Mouse (Mus musculus) layer of hippocampus, postnatal 10 days (tissue): ENCODE data around the gene Tenm4. TPM values are rescaled to one million over a fixed set of nuclear protein-coding genes. Genes with fewer than 3 reads are reported as not detected.
"Not testable (repeated sequence)": the region's sequence is repeated elsewhere in the genome, so short reads cannot be mapped to it uniquely, and the experiment has no call there.

Experiments used
- DNase-seq, 2 experiments: peaks; one replicate each; pipeline ENCODE4 v3.0.0; 2021; ENCODE audit warnings: low spot score in 2 of 2
- total RNA-seq, 2 experiments: library from RNA; stranded (reverse); gene quantifications; 2 replicates each; pipeline ENCODE4 v1.2.3; 2021

Gene Tenm4
- total RNA-seq, 2 experiments from 2014 or later: 130 to 149 TPM

DNA sequence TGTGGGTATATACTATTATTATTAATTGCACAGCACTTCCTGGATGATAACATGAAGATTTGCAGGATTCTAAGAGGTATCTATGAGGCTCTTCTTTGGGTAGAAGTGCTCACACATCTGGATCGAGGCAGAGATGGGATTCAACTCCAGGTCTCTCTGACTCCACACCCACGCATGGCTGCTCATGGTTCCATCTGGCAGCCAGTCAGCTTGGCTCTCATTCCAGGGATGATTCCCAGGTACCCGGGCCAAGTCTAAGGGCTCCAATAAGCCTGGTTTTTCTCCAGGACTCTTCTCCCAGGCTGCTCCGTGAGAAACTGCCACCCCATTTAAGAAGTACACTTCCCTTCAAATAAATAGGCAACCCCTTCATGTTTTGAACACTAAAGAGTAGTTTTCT, 394.8 kb downstream of the Tenm4 start:
- peak; percentile 25 to 40 for DNase-seq

DNA sequence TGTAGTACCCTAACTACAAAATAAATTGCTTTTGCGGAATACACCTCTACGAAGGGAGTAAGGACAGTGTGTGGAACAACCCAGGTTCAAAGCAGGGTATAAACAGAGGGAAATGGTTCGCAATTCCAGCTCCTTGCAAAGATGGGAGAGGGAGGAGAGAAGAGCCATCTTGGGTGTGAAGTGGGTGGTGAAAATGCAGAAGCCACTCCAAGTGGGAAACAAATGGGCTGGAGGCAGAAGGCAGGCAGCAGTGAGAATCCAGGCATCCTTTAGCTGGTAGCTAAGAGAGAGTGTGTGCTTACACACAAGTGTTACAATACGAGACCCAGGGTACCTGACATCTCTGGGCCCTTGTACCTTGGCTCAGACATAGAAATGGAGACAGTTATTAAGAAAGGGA, 395.2 kb downstream of the Tenm4 start:
- DNase-seq: no peak

DNA sequence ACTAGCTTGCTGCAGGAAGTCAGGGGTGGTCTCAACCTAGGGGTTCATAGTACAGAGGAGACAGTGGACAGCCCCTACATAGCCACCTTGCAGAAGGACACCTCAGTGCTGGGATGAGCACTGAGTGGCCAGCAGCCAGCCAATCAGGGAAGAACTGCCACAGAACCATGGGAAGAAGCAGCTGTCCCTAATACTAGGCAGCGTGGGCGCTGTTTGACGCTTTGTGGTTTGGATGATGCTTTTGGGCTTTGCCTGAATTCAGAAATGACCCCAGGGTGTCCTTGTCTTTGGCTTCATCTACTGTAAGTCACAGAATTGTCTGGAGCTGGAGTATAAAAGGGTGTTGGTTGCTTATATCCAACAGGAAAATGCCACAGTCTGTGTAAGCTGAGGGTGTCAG, 397.0 kb downstream of the Tenm4 start:
- DNase-seq: no peak

GRCm38 (mm10) chr7:96570965-96571364, 399.9 kb downstream of the Tenm4 start:
- no peak for DNase-seq

DNA sequence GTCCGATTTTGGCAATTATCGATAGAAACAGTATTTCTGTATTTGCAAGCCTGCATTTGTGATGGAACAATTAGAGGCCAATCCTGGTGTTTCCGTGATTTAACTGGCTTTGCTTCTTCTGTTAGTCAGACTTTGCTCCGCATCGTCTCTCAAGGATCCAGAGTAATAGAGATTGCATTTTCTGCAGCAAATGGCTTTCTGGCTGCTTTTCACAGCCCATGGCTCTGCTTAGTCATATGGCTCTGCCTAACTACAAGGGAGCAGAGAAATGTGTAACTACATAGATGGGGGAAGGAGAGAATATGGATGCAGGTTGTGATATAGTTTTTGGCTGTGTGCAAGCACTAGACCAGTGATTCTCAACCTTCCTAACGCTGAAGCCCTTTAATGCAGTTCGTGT, 401.9 kb downstream of the Tenm4 start:
- no peak for DNase-seq

- peak; percentile 79 to 84 for DNase-seq
Observed at GRCm38 (mm10) chr7:96575202-96575650, 404.2 kb downstream of the Tenm4 start.

DNA sequence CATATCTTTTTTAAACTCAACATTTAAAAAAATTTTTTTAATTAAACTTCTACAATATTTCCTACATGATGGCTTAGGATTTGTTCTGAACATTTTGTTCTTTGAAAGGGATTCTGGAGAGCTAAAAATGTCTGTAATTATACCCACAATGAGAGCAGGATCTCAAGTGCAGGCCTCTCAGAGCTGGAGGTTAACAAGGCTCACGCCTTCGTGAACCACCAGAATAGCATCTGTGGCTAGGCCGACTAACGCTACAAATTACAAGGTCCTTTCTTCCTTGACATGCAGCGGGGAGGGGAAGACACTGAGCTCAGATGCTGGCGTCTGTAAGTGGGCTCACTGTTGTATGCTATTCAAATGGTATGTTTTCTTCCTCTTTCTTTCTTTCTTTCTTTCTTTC, 411.7 kb downstream of the Tenm4 start:
- no peak for DNase-seq

DNA sequence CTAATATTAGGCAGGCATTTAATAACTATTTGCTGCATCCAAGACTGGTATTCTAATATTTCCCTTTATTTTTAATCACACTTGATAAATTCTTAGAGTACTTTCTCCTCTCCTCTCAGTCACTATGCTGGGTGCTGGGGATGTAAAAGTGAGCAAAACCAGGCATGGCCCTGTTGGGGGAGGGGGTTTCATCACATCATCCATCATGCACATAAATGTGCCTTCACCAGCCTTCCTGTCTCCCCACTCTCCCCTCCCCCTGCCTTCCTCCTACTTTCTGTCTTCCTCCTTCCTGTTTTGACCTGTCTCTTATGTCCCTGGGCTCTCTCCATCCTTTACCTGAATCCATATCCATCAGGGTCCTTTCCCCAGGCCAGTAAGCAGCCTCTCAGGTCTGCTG, 416.4 kb downstream of the Tenm4 start:
- DNase-seq: no peak

GRCm38 (mm10) chr7:96588567-96588966, 417.5 kb downstream of the Tenm4 start:
- no peak for DNase-seq

DNA sequence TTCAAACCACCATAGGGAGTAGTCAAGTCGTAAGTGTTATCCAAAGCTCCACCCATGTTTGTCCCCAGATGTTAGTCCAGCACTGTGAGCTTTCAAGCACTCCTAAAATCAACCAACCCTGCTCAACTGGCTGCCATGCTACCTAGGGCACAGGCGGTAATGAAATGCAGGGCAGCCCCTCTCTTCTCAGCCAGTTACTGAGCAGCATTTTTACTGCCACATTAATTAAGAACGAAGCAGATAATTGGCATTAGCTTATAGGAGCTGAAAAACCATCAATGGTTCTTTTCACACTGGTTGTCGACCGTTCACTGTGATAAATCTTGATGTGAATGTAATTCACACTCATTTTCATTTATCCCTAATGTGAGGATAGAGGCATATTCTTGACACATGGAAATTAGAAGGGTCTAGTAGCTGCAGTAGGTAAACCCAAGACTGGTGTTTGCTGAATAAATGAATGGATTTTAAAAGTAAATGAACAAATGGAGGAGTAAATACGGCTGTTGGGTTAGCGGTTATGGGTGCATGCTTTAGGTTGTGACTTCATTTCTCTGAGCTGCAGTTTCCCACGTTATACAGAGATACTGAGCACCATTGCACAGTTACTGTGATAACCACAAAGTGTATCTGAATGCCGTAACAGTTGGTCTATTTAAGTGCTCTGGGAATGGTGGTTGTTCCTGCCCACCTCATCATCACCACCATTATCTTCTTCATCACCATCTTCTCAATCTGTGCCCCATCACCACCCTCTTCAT, 424.7 kb downstream of the Tenm4 start:
- DNase-seq: no peak

DNA sequence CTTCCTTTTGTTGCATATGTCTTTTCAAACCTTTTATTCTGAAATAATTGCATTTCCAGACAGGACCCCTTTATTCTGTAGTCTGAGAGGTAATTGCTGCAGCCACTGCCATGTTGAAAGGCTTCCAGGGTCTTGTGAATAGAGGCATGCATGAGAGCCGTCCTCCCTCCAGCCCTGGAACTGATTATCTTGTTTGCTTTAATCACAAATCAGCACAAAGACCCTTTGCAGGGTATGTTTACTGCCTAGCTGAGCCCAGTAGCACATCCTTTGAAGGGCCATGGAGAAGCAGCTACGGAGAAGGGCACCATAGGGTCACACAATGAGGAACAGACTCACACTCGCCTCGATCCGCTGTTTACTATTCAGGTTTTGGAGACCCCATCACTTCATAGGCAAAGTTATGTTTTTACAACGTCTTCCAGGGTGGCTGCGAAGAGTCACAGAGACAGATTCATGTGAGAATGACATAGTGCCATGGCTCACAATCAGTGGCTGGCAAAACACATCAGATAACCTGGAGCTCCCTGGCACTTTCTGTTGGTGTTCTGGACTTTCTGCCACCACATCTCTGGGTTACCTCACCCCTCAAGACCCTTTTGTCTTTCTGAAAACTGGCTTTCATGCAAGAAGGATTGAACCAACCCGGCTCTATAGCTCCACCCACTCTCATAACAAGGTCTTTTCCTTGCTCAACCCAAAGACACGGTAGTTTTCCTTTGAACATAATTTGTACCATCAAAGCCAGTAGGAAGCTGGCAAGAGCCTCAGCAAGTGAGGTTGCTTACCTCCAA, 425.6 kb downstream of the Tenm4 start:
- DNase-seq: no peak

- DNase-seq: no peak
Observed at GRCm38 (mm10) chr7:96597871-96598270, 426.8 kb downstream of the Tenm4 start.

DNA sequence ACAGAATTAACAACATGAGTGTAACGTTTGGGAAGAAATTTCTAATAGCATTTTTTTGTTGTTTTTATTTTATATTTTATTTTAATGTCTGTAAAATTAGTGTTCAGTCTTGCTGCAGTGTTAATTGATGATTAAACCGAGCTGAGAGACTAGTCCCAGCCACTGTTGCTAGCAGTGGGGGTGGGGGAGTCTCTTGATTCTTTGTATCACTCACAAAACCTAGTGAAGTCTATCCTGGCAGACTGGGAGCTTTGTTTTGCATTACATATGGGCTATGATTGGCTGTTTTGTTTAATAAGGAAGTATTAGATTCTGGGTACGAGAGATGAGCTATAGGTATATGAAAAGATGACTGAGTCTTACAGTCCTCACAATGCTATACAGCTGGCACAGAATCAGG, 428.0 kb downstream of the Tenm4 start:
- no peak for DNase-seq

DNA sequence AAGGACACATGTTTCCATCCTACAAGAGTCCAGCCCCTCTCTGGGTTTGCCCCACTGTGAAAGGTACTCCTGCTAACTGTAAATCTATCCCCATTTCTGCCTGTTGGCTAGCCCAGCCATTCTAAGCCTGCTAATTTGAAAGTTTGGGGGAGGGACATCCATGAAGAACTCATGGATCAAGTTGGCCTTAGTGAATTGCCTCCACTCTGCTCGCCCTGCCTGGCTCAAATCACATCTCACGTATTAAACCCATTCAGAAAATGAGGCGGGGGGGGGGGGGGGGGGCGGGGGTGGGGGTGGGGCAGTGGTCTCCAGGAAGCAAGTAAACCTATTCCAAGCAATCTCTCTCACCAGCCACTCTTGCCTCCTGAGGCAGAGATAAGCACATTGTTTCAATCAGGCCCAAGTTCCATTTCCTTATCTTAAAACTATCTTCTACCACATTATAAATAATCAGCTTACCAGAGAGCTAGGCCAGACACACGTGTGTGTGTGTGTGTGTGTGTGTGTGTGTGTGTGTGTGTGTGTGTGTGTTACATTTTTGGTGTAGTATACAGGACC, 429.4 kb downstream of the Tenm4 start:
- DNase-seq: no peak

- no peak for DNase-seq
Observed at GRCm38 (mm10) chr7:96604091-96604745, 433.2 kb downstream of the Tenm4 start.

- DNase-seq: no peak
Observed at GRCm38 (mm10) chr7:96605316-96605715, 434.3 kb downstream of the Tenm4 start.

DNA sequence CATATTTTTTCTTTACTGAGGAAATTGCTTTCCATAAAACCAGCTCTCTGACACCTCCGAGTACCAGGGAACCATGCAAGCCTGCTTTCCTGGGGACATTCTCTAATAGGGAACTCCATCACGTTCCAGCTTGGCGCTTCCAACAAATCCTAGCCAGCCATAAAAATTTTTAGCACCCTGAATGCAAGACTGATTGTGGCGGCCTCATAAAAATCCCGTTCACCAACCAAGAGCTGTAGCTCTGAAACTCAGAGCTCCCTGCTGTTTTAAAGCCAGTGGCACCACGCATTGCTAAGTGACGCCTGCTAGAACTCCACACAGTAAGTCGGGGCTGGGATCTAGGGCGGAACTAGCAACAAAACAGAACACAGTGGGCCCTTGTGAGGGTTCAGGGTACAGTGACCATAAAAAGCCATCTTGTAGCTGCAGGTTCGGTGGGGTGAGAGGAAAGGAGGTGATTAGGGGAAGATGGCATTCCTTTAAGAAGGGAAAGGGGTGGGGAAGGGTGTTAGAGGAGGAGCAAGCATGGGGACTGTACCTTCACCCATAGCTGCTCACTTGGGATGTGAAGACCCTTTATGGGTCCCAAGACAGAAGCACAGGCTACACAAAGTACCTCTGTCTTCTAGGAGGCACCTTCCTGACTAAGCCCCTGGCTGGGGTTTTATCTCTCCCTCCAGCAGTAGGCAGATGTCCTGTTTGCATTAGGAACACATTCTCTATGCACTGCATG, 439.0 kb downstream of the Tenm4 start:
- DNase-seq: no peak

- DNase-seq: no peak
Observed at GRCm38 (mm10) chr7:96617371-96617770, 446.3 kb downstream of the Tenm4 start.

- no peak for DNase-seq
Observed at GRCm38 (mm10) chr7:96619930-96620472, 449.0 kb downstream of the Tenm4 start.

DNA sequence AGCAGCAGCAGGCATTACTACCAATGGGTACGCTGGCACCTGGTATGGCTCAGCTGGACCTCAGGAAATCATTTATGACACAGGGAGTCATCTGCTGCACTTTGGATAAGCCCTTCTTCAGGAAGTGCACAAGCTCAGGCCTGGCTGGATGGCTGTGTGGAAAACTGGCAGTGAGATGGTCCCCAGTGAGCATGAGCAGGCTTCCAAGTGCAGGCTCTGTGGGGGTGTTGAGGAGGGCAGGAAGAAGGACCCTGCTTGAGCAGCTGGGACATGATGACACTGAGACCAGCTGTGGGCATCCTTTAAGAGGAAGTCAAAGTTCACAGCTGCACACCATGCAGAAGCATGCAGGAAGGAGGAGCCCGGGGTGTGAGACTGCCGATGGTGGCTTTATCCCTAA, 455.3 kb downstream of the Tenm4 start:
- DNase-seq: no peak

DNA sequence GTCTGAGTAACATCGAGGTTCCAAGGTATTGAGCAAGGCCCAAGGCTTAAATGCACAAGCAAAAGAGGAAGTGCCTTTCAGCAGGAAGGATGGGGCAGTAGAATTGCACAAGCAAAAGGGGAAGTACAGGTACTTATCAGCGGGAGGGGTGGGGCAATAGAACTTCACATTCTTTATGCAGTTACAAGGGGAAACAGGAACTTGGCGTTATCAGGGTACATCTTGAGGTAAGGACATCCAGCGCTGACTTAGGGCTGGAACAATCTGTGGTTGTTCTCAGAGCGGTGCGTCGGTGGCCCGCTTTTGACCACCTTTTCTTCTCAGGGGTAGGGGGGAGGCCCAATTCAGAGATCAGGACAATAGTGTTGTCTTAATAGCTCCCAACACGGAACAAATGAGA, 459.5 kb downstream of the Tenm4 start:
- DNase-seq: not testable (repeated sequence)
